Mouse (Mus musculus): ENCODE measurements around the gene Arhgef18. TPM values are rescaled to one million over a fixed set of nuclear protein-coding genes. Genes with fewer than 3 reads are reported as not detected.

The Arhgef18 gene
- polyA plus RNA-seq, 1 experiment: 104 TPM

- peak; percentile 53 to 86 for DNase-seq (ENCODE audit: low read depth in 1 of 2, low spot score in 2 of 2)
- H3K27me3 ChIP-seq (ENCODE audit: control insufficient read depth, insufficient read depth, low read length): no peaks in the 10 kb centered on the region
- WGBS: 6% methylated on average over 13 of the region's 13 CpGs
- H3K27ac ChIP-seq (ENCODE audit: insufficient read depth, low read length): peak within 1 kb of the TSS; percentile 98
- H3K4me3 ChIP-seq (ENCODE audit: extremely low read depth, insufficient read depth, insufficient read length): peak within 1 kb of the TSS; percentile 73
- TF ChIP-seq POLR2A (IDR thresholded peaks at IDR 0.05; ENCODE audit: low read depth, low read length) (peak; percentile 69), CTCF (IDR thresholded peaks at IDR 0.05; ENCODE audit: extremely low read depth, insufficient read depth, insufficient read length, insufficient replicate concordance) (no peak)
- H3K4me1 ChIP-seq (ENCODE audit: control insufficient read depth, insufficient read depth, insufficient read length): peaks cover 17% of the 10 kb centered on the region; the same call in 1 of the 2 replicates
- H3K36me3 ChIP-seq (ENCODE audit: control insufficient read depth, insufficient read depth, low read length): no peaks in the 10 kb centered on the region; the same call in 1 of the 2 replicates
Measured at GRCm38 (mm10) chr8:3353189-3353810, 39.5 kb upstream of the Arhgef18 start, which contains the start of gene A430078G23Rik. Gene A430078G23Rik (plus strand): TSS chr8:3353415.

GRCm38 (mm10) chr8:3353811-3354442 lies 38.9 kb upstream of the Arhgef18 start:
- no peak for DNase-seq (ENCODE audit: low read depth in 1 of 2, low spot score in 2 of 2)
- peak overlapping the region; percentile 73 for H3K4me3 ChIP-seq (ENCODE audit: extremely low read depth, insufficient read depth, insufficient read length)
- H3K27ac ChIP-seq (ENCODE audit: insufficient read depth, low read length): peak overlapping the region; percentile 98
- no peaks in the 10 kb centered on the region for H3K27me3 ChIP-seq (ENCODE audit: control insufficient read depth, insufficient read depth, low read length)
- no peak for TF ChIP-seq CTCF (IDR thresholded peaks at IDR 0.05; ENCODE audit: extremely low read depth, insufficient read depth, insufficient read length, insufficient replicate concordance)
- no peak for TF ChIP-seq POLR2A (IDR thresholded peaks at IDR 0.05; ENCODE audit: low read depth, low read length)
- 8% methylated on average over 6 of the region's 6 CpGs for WGBS
- peaks cover 15% of the 10 kb centered on the region; the same call in 1 of the 2 replicates for H3K4me1 ChIP-seq (ENCODE audit: control insufficient read depth, insufficient read depth, insufficient read length)
- peaks cover 4% of the 10 kb centered on the region for H3K36me3 ChIP-seq (ENCODE audit: control insufficient read depth, insufficient read depth, low read length)

GRCm38 (mm10) chr8:3354443-3354812 lies 38.4 kb upstream of the Arhgef18 start:
- TF ChIP-seq POLR2A (IDR thresholded peaks at IDR 0.05; ENCODE audit: low read depth, low read length) (peak; percentile 71), CTCF (IDR thresholded peaks at IDR 0.05; ENCODE audit: extremely low read depth, insufficient read depth, insufficient read length, insufficient replicate concordance) (no peak)
- H3K27ac ChIP-seq (ENCODE audit: insufficient read depth, low read length): peak overlapping the region; percentile 98
- peak in 1 of 2 experiments; percentile 77 for DNase-seq (ENCODE audit: low read depth in 1 of 2, low spot score in 2 of 2)
- WGBS: 5% methylated on average over 5 of the region's 5 CpGs
- no peaks in the 10 kb centered on the region for H3K27me3 ChIP-seq (ENCODE audit: control insufficient read depth, insufficient read depth, low read length)
- peaks cover 5% of the 10 kb centered on the region for H3K36me3 ChIP-seq (ENCODE audit: control insufficient read depth, insufficient read depth, low read length)
- peak overlapping the region; percentile 73 for H3K4me3 ChIP-seq (ENCODE audit: extremely low read depth, insufficient read depth, insufficient read length)
- H3K4me1 ChIP-seq (ENCODE audit: control insufficient read depth, insufficient read depth, insufficient read length): peaks cover 15% of the 10 kb centered on the region; the same call in 1 of the 2 replicates

- Histone ChIP-seq H3K27ac (ENCODE audit: insufficient read depth, low read length) (peak overlapping the region; percentile 98), H3K36me3 (ENCODE audit: control insufficient read depth, insufficient read depth, low read length) (peaks cover 7% of the 10 kb centered on the region), H3K4me1 (ENCODE audit: control insufficient read depth, insufficient read depth, insufficient read length) (peaks cover 15% of the 10 kb centered on the region; the same call in 1 of the 2 replicates), H3K4me3 (ENCODE audit: extremely low read depth, insufficient read depth, insufficient read length) (peak overlapping the region; percentile 73), H3K27me3 (ENCODE audit: control insufficient read depth, insufficient read depth, low read length) (no peaks in the 10 kb centered on the region)
- 9% methylated on average over 6 of the region's 6 CpGs for WGBS
- TF ChIP-seq CTCF (IDR thresholded peaks at IDR 0.05; ENCODE audit: extremely low read depth, insufficient read depth, insufficient read length, insufficient replicate concordance) (peak; percentile 15; the same call in 1 of the 2 replicates), POLR2A (IDR thresholded peaks at IDR 0.05; ENCODE audit: low read depth, low read length) (no peak; the same call in 1 of the 2 replicates)
- peak; percentile 78 to 87 for DNase-seq (ENCODE audit: low read depth in 1 of 2, low spot score in 2 of 2)
Measured at GRCm38 (mm10) chr8:3355586-3355985, 37.2 kb upstream of the Arhgef18 start.

GRCm38 (mm10) chr8:3358060-3358459 lies 34.7 kb upstream of the Arhgef18 start:
- TF ChIP-seq CTCF (IDR thresholded peaks at IDR 0.05; ENCODE audit: extremely low read depth, insufficient read depth, insufficient read length, insufficient replicate concordance) (peak; percentile 73; the same call in 1 of the 2 replicates), POLR2A (IDR thresholded peaks at IDR 0.05; ENCODE audit: low read depth, low read length) (no peak)
- Histone ChIP-seq H3K4me1 (ENCODE audit: control insufficient read depth, insufficient read depth, insufficient read length) (peaks cover 10% of the 10 kb centered on the region; the same call in 1 of the 2 replicates), H3K4me3 (ENCODE audit: extremely low read depth, insufficient read depth, insufficient read length) (no peak overlapping the region), H3K27ac (ENCODE audit: insufficient read depth, low read length) (no peak overlapping the region), H3K36me3 (ENCODE audit: control insufficient read depth, insufficient read depth, low read length) (peaks cover 15% of the 10 kb centered on the region), H3K27me3 (ENCODE audit: control insufficient read depth, insufficient read depth, low read length) (no peaks in the 10 kb centered on the region)
- peak in 1 of 2 experiments; percentile 72 for DNase-seq (ENCODE audit: low read depth in 1 of 2, low spot score in 2 of 2)
- WGBS: 32% methylated on average over 4 of the region's 4 CpGs

GRCm38 (mm10) chr8:3367086-3367485 lies 25.7 kb upstream of the Arhgef18 start:
- H3K27me3 ChIP-seq (ENCODE audit: control insufficient read depth, insufficient read depth, low read length): no peaks in the 10 kb centered on the region
- DNase-seq (ENCODE audit: low read depth in 1 of 2, low spot score in 2 of 2): no peak
- H3K4me3 ChIP-seq (ENCODE audit: extremely low read depth, insufficient read depth, insufficient read length): no peak overlapping the region
- H3K4me1 ChIP-seq (ENCODE audit: control insufficient read depth, insufficient read depth, insufficient read length): no peaks in the 10 kb centered on the region; the same call in 1 of the 2 replicates
- no peak overlapping the region; the same call in 1 of the 2 replicates for H3K27ac ChIP-seq (ENCODE audit: insufficient read depth, low read length)
- 91% methylated on average over 5 of the region's 5 CpGs for WGBS
- H3K36me3 ChIP-seq (ENCODE audit: control insufficient read depth, insufficient read depth, low read length): peaks cover 29% of the 10 kb centered on the region
- TF ChIP-seq CTCF (IDR thresholded peaks at IDR 0.05; ENCODE audit: extremely low read depth, insufficient read depth, insufficient read length, insufficient replicate concordance): no peak
- TF ChIP-seq POLR2A (IDR thresholded peaks at IDR 0.05; ENCODE audit: low read depth, low read length): no peak

All from spleen, adult 2 months (tissue).